Mouse (Mus musculus) fat pad, adult 2 months (tissue): ENCODE data around the gene Gm20937.
"Not testable (repeated sequence)": the region's sequence is repeated elsewhere in the genome, so short reads cannot be mapped to it uniquely, and the experiment has no call there.

Experiments used
- DNase-seq: peaks from one replicate; pipeline ENCODE4 v3.0.0-alpha.2; 2011; ENCODE audit warnings: low read depth, low spot score; ENCODE audit errors: extremely low read depth

Gm20937 gene

GRCm38 (mm10) chrY:68294798-68295197 is at the start of gene Gm20937:
TSS of gene Gm20937 (minus strand) at chrY:68294898.
- DNase-seq: not testable (repeated sequence)
